Mouse (Mus musculus) spleen, adult 2 months (tissue): ENCODE data around the gene Sh3tc1.
A peak's percentile ranks its signal among the peaks of the same experiment; 100 is the strongest.

Experiments
- CTCF ChIP-seq: fragments of 200-500 bp; IDR thresholded peaks from 2 replicates; pipeline ENCODE4 v1.5.1; 2011; ENCODE audit warnings: mild to moderate bottlenecking, inconsistent platforms; ENCODE audit not compliant: insufficient read depth, insufficient read length, insufficient replicate concordance; ENCODE audit errors: extremely low read depth
- POLR2A ChIP-seq: fragments of 200-500 bp; IDR thresholded peaks from 2 replicates; pipeline ENCODE4 v1.6.1; 2011; ENCODE audit warnings: low read depth, low read length, inconsistent platforms

DNA sequence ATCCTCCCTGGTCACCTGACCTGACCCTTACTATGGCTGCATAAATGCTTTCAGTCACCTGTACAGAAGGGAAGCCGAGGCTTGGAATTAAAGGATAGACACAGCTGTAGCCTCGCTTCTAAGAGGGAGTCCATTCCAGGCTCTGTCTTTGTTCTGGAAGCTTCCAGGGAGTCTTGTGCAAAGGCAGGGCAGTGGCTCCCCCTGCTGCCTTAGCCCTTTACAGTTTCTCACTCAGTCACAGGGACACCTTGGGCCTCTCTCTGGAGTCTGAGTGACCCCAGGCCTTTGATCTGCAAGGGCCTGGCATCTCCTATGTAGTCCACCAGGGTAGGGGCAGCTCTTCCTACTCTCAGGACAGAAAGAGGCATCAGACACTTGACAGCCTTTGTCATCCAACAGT lies 58.8 kb downstream of the Sh3tc1 start:
- 0 out of 2 replicates have a peak, but pooled peaks have one; percentile 3 for TF ChIP-seq CTCF
- TF ChIP-seq POLR2A = no peak
